Mouse (Mus musculus) cerebellum, adult 2 months (tissue): ENCODE results near the gene Ugt1a6a.

Experiments used
- CTCF ChIP-seq: fragments of 200-500 bp; IDR thresholded peaks from 2 replicates; pipeline ENCODE4 v1.5.1; 2011; ENCODE audit warnings: low read depth, mild to moderate bottlenecking, control low read depth, low read length, moderate library complexity, borderline replicate concordance; ENCODE audit not compliant: insufficient read depth
- POLR2A ChIP-seq: fragments of 200-500 bp; IDR thresholded peaks from 2 replicates; pipeline ENCODE4 v1.6.1; 2011; ENCODE audit warnings: low read length, control low read depth, borderline replicate concordance; ENCODE audit not compliant: insufficient read depth

- TF ChIP-seq CTCF (no peak), POLR2A (no peak)
Measured at GRCm38 (mm10) chr1:88243861-88244260, 109.3 kb downstream of the Ugt1a6a start.
